Mouse (Mus musculus) cerebellum, adult 8-10 months (tissue): Measurements from ENCODE around the gene Gm11020.
A peak's percentile ranks its signal among the peaks of the same experiment; 100 is the strongest.
"Not testable (repeated sequence)": the region's sequence is repeated elsewhere in the genome, so short reads cannot be mapped to it uniquely, and the experiment has no call there.

Experiments
- DNase-seq: peaks from one replicate; pipeline ENCODE4 v3.0.0; 2022

The Gm11020 gene

GRCm38 (mm10) chr8:104321267-104321666 is at the start of gene Gm11020:
Gm11020 (plus strand) TSS chr8:104321567.
- DNase-seq = not testable (repeated sequence)

- DNase-seq = not testable (repeated sequence)
Measured at GRCm38 (mm10) chr8:104293081-104293480, 28.3 kb upstream of the Gm11020 start, which contains the start of gene Cmtm2a. Cmtm2a (minus strand) TSS chr8:104293181.

GRCm38 (mm10) chr8:104294396-104294795 is 27.0 kb upstream of the Gm11020 start:
- no peak for DNase-seq

GRCm38 (mm10) chr8:104301577-104301976 is 19.8 kb upstream of the Gm11020 start:
- DNase-seq = not testable (repeated sequence)

GRCm38 (mm10) chr8:104302536-104302935 is 18.8 kb upstream of the Gm11020 start:
- not testable (repeated sequence) for DNase-seq

- no peak for DNase-seq
Measured at GRCm38 (mm10) chr8:104304962-104305361, 16.4 kb upstream of the Gm11020 start.

GRCm38 (mm10) chr8:104308341-104308740 is 13.0 kb upstream of the Gm11020 start:
- DNase-seq = not testable (repeated sequence)

- peak; percentile 23 for DNase-seq
Measured at GRCm38 (mm10) chr8:104309441-104310155, 11.8 kb upstream of the Gm11020 start, which contains the start of the genes Gm45711 and Cmtm1. Gm45711 (minus strand) TSS chr8:104310081. Cmtm1 (minus strand) TSS chr8:104310145.

GRCm38 (mm10) chr8:104312023-104312422 is 9.3 kb upstream of the Gm11020 start:
- not testable (repeated sequence) for DNase-seq

- DNase-seq = no peak
Measured at GRCm38 (mm10) chr8:104313311-104313710, 8.1 kb upstream of the Gm11020 start.

GRCm38 (mm10) chr8:104321930-104322329 is 563 bp downstream of the Gm11020 start, which contains the start of gene Cmtm2b:
Cmtm2b (plus strand) TSS chr8:104322230.
- DNase-seq = not testable (repeated sequence)

GRCm38 (mm10) chr8:104332665-104333631 is 11.6 kb downstream of the Gm11020 start:
- no peak for DNase-seq

- DNase-seq = no peak
Measured at GRCm38 (mm10) chr8:104333786-104334185, 12.4 kb downstream of the Gm11020 start.

- DNase-seq = no peak
Measured at GRCm38 (mm10) chr8:104334196-104334595, 12.8 kb downstream of the Gm11020 start.

- no peak for DNase-seq
Measured at GRCm38 (mm10) chr8:104336806-104337205, 15.4 kb downstream of the Gm11020 start.

GRCm38 (mm10) chr8:104337890-104338289 is 16.5 kb downstream of the Gm11020 start:
- DNase-seq = no peak

GRCm38 (mm10) chr8:104339229-104339982 is 18.0 kb downstream of the Gm11020 start, which contains the start of gene Cmtm3:
Cmtm3 (plus strand) TSS chr8:104339410.
- no peak for DNase-seq

- no peak for DNase-seq
Measured at GRCm38 (mm10) chr8:104339983-104340232, 18.5 kb downstream of the Gm11020 start.

- DNase-seq = peak; percentile 41
Measured at GRCm38 (mm10) chr8:104340233-104341105, 19.1 kb downstream of the Gm11020 start.

- no peak for DNase-seq
Measured at GRCm38 (mm10) chr8:104341106-104341561, 19.8 kb downstream of the Gm11020 start.

GRCm38 (mm10) chr8:104341678-104342077 is 20.3 kb downstream of the Gm11020 start:
- no peak for DNase-seq

- DNase-seq = no peak
Measured at GRCm38 (mm10) chr8:104342426-104342825, 21.1 kb downstream of the Gm11020 start.
